Mouse (Mus musculus): ENCODE data around the gene Trim28.

Gene Trim28

DNA sequence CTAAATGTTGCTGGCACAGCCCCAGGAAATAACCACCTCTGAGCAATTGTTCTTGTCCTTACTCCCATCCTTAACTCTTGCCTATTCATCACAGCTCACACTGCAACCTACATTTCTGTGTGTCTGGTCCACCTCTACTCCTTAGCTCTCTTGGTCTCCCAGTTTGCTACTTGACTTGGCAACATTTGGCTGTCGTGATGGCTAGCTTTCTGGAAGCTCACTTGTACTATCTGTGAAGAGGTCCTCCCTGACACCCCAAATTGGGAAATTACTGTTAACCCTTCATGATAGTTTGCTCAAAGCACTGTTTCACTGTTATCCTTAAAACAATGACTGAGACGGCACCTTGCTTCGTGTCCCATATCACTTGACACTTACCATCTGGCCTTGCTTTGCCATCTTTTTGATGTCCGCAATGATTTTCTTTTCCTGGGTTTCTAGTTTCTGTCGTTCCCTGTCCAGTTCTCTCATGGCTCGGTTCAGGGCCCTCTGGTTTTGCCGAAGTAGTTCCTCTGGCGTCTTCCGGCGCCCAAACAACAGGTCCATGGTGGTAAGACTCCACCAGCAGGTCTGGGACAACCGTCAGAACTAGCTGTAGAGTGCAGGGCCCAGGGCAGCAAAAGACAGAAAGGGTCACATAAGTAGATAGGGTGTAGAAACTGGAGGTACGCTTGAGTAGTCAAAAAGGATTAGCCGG lies 34.7 kb downstream of the Trim28 start:
- DNase-seq (ENCODE audit: low spot score), result no peak

DNA sequence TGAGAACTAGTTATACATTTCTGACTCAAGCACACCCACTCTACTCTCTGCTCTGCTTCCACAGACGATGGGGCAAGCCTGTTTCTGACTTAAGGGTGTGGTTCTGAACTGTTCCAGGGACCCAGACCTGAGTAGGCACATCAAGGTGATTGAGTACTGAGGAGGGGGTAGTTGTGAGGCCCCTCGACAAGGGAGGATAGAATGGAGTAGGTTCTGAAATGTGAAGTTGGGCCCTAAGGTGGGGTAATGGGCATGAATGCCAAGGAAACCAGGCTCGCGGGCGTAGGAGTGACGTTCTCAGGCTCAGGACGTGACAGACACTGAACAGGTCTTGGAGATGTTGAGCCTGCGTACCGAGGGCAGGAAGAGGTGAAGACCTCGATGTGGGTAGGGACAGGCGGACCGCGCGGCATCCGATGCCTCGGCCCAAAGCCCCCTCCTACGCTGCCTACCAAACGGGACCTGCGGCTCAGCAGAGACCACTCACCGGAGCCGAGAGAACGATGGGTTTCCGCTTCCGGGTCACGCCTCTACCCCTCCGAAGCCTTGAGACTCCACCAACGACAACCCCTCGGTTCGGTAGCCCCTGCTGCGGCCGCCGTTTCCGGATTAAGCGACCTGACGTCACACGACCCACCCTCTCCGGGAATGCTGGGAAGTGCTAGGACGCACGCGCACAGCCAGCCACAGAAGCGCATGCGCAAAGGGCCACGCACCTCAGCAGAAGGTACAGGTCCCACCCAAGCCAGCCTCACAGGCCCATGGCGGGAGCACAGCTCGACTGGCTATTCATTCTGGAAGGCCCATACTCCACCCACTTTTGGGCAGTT lies 35.4 kb downstream of the Trim28 start, which contains the start of gene Chmp2a:
Chmp2a (minus strand) TSS at position 660 of the 830 bp plus-strand sequence.
- peak; percentile 96 for DNase-seq (ENCODE audit: low spot score)

DNA sequence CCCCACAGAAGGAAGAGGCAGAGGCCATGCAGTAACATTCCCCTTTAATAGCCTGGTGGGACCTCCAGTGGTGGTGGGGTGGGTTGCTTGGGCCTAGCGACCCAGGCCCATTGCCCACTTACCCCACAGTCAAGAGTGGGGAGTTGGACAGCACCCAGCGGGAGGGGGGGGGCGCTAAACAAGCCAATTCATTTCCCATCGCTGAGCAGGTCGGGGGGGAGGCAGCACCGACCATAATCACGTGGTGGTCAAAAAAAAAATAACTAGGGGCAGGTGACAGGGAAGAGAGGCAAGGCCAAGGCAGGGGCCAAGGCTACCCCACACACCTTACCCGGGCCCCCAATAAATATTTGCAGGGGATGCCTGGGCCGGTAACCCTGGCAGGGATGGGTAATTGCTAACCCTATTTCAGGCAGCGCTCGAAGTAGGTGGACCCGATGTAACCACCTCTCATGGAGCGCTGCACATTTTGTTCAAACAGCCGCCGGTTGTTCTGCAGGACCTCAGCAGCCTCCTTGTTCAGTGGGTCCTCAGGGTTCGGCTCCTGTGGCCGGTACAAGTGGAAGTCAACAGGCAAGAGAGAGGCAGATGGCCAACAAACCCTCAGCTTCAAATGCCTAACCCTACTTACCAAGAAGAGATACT lies 36.4 kb downstream of the Trim28 start:
- no peak for DNase-seq (ENCODE audit: low spot score)

DNA sequence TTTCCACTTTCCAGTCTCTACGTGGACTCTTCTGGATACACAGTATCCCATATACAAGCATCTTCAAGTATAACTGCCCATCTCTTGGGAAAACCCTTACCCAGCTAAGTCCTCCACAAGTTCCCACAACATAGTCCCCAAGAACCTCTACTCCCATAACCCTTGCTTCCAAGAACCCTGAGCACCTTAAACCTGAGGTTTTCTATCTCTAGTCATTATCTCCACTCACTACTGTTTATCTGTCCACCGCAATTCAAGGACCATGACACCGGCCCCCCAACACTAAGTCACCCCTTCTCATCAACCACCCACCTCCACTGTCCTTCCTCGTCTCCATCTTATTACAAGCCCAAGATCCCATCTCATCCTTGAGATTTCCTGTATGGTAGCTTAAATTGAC lies 37.9 kb downstream of the Trim28 start:
- no peak for DNase-seq (ENCODE audit: low spot score)

DNA sequence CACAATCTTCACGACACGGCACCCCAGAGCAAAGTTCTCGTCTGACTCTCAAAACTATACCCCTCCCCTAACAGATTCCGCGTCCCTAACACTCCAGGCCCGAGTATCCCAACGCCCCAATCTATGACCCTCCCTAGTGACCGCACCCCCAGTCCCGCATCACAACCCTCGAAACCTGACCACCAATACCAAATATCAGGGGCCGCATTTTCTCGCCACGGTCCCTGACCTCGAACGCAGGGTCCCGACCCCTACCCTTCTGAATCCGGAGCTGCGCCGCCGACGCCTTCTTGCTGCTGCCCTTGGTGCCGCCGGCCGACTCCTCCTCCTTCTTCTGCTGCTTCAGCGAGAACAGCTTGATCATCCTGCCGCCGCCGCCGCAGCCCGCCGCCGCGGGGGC lies 38.5 kb downstream of the Trim28 start:
- peak; percentile 32 for DNase-seq (ENCODE audit: low spot score)

DNA sequence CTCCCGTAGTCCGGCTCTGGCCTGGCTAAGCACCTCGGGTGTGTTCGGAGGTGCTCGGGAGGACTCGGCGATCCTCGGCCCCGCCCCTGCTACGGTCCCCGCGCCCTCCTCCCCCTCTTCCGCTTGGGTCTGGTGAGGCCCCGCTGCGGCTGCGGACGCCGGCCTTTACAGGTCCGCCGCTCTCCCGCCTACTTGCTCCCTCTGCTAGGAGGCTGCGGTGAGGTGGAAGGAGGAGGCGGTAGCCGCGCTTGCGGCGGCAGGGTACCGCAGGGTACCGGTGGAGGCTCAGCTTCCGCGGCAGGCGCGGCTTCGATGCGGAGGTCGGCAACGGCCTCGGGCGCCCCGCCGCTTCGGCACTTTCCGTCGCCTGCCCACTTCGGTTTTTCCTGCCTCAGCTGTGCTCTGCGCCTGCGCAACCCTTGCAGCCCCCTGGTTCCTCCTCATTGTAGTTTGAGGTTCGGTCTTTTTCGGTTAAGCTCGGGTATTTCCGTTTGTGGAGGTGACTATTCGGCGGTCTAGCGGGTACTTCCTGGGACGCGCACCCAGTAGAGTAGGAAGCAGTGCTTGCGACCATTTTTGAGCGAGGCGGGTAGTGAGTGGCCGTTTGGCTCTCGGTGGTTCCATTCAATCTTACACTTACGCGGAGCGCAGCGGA lies 39.1 kb downstream of the Trim28 start, which contains the start of gene Ube2m:
Ube2m (minus strand) TSS at position 375 of the 655 bp plus-strand sequence.
- DNase-seq (ENCODE audit: low spot score), result peak; percentile 99

DNA sequence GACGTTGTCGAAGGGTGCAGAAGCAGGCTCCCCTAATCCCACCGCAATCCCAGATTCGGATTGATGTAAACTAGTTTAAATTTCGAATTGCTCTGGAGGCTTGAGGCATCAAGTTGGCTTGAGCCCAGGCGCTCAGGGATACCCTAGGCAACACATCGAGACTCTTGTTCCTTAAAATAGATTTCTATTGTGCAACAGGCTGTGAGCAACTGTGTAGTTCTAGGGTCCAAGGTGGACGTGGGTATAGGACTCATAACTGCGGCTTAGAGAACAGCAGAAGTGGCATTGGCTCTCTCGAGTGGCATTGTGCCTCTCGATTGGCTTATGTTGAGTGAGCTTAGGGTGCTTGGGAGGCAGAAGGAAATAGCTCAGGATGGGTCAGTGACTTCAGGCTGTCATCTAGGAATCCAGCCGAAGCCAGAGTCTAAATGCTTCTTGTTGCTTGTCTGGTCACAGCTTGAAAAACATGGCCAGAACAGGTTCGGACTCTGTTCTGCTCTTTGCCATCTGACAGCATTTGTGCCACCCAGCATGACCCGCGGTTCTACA lies 39.8 kb downstream of the Trim28 start:
- DNase-seq (ENCODE audit: low spot score), result no peak

DNA sequence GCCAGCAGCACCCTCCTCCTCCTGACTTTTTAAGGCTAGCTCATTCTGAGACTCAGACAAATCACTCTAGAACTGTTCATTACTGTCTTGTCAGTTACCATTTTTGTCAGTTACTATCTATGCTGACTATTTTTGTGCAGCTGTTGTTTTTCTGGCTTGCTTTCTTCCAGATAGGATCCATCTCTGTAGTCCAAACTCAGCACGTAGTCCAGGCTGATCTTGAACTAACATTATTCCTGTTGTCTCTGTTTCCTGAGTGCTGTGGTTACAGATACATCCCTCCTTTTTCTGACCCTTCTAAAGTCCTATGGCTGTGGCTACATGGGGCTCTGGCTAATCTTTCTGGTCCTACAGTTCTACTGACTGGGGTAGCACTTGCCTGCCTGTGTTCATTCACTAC lies 40.3 kb downstream of the Trim28 start:
- DNase-seq (ENCODE audit: low spot score), result no peak

DNA sequence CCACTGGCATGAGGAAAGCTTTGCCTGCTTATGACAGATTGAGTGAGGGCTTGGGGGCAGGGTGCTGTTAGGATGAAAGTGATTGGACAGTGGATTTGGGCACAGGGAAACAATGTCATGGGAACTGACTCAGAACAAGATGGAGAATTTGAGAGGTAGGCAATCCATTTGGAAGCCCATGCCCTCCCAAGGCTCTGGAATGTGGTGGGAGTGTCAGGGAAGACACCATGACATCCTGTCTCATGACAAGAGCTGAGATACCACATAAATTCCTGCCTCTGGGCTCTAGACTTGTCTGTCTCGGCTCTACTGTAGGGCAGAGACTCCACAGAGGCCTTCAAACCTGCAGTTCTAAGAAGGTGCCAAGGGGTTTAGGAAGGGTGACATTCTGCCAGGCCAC lies 42.3 kb downstream of the Trim28 start:
- DNase-seq (ENCODE audit: low spot score), result no peak

DNA sequence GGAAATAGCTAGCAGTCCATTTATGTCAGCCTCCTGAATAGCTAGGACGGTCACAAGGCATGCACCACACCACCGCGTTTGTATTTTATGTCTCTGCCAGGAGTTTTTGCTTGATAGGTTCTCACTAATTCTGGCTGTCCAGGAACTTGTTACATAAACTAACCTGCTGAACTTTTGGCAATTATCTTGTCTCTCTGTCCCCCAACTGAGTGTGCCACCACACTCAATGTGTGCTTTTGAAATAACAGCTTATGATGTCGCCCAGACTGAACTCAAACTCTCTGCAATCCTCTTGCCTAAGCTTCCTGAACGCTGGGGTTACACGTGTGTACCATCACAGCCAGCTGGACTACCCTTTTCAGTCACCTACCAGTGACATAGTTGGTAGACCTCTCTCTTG lies 43.6 kb downstream of the Trim28 start:
- no peak for DNase-seq (ENCODE audit: low spot score)

DNA sequence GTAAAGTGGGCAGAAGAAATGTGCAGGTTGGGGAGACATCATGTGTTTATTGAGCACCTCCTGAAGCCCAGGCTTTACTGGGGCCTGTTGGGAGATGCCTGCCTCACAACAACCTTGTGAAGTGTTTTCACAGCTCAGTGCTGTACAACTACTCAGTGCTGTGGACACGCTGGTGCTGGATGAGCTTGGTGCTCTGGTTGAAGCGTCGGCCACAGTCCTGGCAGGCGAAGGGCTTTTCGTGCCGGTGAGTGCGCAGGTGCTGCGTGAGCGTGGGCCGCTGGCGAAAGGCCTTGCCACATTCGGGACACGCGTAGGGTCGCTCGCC lies 44.2 kb downstream of the Trim28 start:
- DNase-seq (ENCODE audit: low spot score), result no peak

DNA sequence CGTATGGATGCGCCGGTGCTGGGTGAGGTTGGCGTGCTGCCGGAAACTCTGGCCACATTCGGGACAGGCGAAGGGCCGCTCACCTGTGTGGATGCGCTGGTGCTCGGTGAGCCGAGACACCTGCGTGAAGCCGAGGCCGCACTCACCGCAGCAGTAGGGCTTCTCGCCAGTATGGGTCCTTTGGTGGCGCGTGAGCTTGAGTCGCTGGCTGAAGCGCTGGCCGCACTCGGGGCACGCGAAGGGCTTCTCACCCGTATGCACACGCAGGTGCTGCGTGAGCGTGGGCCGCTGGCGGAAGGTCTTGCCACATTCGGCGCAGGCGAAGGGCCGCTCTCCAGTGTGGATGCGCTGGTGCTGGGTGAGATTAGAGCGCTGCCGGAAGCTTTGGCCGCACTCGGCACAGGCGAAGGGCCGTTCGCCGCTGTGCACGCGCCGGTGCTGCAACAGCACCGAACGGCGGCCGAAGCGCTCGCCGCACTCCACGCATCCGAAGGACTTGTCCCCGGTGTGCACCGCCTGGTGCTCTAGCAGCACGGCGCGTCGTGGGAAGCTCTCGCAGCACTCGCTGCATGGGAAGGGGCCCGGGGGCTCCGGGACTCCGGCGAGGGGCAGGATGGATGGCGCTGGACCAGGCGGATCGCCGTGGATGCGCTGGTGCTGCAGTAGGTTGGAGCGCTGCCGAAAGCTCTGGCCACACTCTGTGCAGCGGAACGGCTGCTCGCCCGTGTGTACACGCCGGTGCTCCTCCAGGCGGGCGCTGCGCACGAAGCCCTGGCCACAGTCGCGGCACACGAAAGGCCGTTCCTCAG lies 44.7 kb downstream of the Trim28 start:
- no peak for DNase-seq (ENCODE audit: low spot score)

DNA sequence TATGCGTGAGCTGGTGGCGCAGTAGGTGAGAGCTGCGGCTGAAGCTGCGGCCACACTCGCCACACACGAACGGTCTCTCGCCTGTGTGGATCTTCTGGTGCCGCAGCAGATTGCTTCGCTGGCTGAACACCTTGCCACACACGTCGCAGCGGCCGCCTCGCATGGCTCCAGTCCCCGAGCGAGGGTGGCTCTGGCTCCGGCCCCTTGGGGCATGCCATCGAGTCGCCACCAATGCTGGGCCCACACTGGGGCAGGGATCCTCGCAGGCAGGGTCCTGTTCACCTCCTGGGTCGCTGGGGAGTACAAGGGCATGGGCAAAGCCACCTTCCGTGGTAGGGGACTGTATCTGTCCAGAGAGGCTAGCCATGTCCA lies 45.3 kb downstream of the Trim28 start:
- no peak for DNase-seq (ENCODE audit: low spot score)

DNA sequence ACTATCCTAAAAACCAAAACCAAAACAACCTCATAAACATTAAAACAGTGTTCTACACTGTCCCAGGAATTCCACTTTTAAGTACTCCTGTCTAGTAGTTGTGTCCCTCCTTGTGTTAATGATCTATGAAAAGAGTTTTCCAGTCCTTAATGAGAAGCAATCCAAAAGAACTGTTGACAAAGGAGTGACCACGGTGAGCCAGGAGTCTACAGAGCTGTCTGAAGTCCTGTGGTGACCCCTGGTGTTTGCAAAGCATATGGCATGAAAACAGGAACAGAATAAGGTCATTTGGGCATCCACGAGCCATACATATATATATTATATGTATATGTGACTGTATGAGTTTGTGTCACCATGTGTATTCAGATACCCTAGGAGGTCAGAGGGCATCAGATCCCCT lies 47.2 kb downstream of the Trim28 start:
- DNase-seq (ENCODE audit: low spot score), result no peak

DNA sequence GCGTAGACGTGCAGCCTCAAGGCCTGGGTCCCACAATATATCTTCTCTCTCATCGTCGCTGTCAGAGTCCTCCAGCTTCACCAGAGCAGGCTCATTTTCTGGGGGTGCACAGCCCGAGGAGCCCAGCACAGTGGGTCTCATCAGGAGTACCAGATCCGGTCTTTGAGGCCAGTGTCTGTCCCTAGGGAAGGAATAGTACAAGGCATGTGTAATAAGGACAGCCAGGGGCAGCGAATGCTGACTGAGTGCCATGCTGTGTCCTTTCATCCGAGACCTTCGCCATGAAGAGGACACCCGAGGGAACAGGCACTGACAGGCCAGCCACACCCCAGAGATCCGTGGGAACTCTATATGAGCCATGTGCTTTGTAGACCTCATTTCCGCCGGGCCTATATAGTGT lies 54.1 kb downstream of the Trim28 start:
- DNase-seq (ENCODE audit: low spot score), result no peak

DNA sequence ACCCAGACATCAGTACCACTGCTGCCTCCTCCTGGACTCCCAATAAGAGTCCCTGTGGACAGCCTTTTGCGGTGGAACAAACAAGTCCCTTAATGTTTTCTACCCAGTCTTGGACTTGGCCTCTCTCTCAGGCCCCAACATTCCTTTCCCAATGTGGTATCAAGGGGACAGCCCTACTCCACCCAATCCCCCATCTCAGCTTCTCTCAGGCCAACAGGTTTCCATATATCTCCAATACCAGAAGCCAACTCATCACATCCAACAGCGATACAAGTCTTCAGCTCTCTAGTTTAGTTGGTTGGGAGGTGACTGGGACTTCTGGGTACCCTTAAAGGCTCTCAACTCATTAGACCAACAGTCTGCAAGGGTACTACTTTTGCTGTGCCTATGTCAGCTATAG lies 54.6 kb downstream of the Trim28 start:
- no peak for DNase-seq (ENCODE audit: low spot score)

DNA sequence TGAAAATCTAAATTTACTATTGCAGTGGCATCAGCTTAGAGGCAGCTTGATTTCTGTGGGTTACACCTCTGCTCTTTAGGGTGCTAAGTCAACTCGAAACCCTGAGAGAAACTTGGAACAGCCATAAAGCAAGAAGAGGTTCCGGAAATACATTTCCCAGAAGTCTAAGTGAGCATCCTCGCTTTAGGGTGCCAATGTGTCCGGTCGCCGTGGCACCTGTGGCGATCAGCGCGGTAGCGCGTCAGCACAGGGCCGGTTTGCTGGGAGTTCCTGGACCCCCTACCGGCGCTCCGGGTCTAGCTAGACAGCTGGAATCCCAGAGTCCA lies 55.0 kb downstream of the Trim28 start:
- DNase-seq (ENCODE audit: low spot score), result no peak

DNA sequence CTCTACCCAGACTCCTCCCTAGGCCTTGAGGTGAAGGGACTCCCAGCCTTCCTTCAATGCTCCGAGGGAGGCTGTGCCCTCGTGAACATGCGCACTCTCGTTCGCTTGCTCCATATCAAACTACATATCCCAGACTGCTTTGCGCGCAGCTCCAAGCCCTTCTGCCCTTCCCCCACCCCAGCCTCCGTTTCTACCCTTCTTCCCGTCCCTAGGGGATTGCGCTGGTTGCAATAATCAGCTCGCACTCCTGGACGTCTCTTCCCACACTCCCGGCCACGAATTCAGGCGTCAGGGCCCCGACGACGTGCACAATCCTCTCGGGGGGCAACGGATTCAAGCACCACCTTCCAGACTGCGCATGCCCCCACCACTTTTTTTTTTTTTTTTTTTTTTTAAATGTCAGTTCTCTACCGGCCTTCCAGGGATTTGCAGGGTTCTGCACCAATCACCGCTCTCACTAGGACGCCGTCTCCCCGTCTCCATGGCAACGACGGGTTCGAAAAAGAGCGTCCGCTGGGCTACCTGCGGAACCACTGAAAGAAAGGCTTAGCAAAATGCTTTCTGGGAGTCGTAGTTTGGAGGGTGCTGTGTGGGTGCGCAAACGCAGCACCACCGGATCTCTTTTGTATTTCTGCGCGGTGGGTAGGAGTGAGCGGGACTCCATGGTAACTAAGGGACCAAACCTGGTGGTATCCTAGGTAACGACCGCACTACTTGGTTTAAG lies 55.5 kb downstream of the Trim28 start, which contains the start of gene Mzf1:
Mzf1 (minus strand) TSS at position 478 of the 724 bp plus-strand sequence.
- peak; percentile 81 for DNase-seq (ENCODE audit: low spot score)

DNA sequence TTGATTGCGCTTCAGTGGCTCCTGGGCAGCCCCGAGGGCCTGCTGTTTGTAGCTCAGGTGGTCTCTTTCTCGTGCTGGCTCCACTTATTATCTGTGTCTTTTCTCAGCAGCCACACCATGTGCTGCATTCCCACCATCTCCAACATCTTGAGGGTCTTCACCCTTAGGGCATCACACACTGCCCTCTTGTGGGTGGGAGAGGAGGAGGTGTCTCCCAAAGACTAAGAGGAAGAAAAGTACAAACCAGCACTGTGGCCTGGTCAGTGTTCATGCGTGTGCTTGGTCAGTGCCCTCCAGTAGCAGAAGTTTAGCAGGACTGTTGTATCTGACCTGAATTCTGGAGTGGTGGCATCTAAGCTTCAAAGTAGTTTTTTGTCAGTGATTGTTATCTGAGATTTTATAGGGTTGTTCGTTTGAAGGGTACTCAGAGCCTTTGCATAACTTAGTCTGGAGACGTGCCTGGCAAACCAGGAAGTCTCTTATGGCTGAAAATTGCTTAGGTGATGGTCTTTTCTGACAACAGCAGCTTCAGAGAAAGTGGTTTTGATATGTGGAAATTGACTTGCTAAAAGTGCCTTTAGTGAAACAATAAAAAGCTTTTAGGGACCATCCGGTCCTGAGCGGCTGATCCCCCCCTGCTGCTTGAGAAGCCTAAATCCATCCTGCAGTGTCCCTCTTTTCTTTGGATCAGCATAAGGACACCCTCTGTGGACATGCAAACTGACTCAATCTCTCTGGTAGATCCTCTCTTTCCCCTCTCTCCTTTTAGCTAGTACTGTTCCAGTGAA lies 58.2 kb downstream of the Trim28 start:
- no peak for DNase-seq (ENCODE audit: low spot score)

DNA sequence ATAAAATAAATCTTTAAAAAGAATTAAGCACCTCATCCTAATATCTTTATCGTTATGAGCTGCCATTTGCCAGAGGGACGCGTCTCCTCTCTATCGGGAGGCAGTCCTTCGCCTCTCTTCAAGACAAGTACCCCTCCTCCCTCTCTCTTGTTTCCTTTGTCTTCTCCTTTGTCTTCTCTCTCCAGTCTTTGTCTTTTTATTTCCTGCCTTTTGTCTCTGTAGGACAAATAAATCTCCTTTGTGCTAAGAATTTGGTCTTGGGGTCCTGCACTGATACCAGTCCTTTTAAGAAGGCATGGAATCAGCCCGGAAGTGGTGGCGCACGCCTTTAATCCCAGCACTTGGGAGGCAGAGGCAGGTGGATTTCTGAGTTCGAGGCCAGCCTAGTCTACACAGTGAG lies 60.6 kb downstream of the Trim28 start:
- DNase-seq (ENCODE audit: low spot score), result no peak

Measured in ovary, postnatal 10 days (tissue).